Mouse (Mus musculus) spleen, adult 2 months (tissue): Measurements from ENCODE around the gene Zbtb34.

Source experiments
- CTCF ChIP-seq: fragments of 200-500 bp; IDR thresholded peaks from 2 replicates; pipeline ENCODE4 v1.5.1; 2011; ENCODE audit warnings: mild to moderate bottlenecking, inconsistent platforms; ENCODE audit not compliant: insufficient read depth, insufficient read length, insufficient replicate concordance; ENCODE audit errors: extremely low read depth
- POLR2A ChIP-seq: fragments of 200-500 bp; IDR thresholded peaks from 2 replicates; pipeline ENCODE4 v1.6.1; 2011; ENCODE audit warnings: low read depth, low read length, inconsistent platforms

GRCm38 (mm10) chr2:33468466-33469097 lies 37.5 kb upstream of the Zbtb34 start, which contains the start of gene Zbtb43:
- TF ChIP-seq CTCF, result no peak
- TF ChIP-seq POLR2A, result peak; percentile 79
